In the genomic region with DNA sequence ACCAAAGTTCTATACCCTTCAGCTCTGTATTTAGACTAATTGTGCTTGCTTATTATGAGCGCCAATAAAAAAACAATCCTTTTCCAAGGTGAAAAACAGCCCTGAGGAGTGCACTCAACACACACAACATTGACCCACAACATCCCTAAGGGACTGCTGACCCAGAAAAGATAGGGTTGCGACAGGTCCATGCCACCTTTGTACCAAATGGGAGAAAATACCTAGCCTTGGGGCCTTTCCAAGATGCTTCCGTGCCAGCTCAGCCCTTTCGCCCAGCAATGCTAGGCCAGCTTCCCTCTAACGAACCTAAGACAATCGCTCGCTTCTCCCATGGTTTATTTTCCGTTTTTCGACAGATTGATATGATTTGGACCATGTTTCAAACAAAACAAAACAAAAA, we compare ENCODE assay signal across 8 mouse cellular contexts. TPM values are rescaled to one million over a fixed set of nuclear protein-coding genes. Genes with fewer than 3 reads are reported as not detected.
A peak's percentile ranks its signal among the peaks of the same experiment; 100 is the strongest.
DNase-seq lines count a peak whose midpoint lies in the region; ATAC-seq and TF ChIP-seq lines count a peak whose summit lies in the region.

No protein-coding gene starts in this region.

- no peaks in the 10 kb centered on the region for H3K36me3 ChIP-seq in testis, adult 2 months (ENCODE audit: control insufficient read depth, insufficient read depth, low read length)
- no peaks in the 10 kb centered on the region for H3K36me3 ChIP-seq in limb, embryonic 15.5 days

- DNase-seq in cerebellum, adult 11-12 months, result peak; percentile 51
- DNase-seq in cerebellum, postnatal 36 days, result no peak
- DNase-seq in testis, postnatal 14 days (ENCODE audit: low spot score), result no peak
- no peak for DNase-seq in frontal cortex, postnatal 36 days (ENCODE audit: low spot score in 2 of 2)
- DNase-seq in yolk sac, embryonic 10.5 days (ENCODE audit: low spot score), result no peak
- no peak for DNase-seq in left cerebral cortex, postnatal 14 days (ENCODE audit: low spot score in 2 of 2)

- ATAC-seq in limb, embryonic 15.5 days (ENCODE audit: insufficient number of reproducible peaks, low FRiP score, low TSS enrichment, low read depth), result no peak

- H3K4me1 ChIP-seq in testis, adult 2 months (ENCODE audit: control insufficient read depth, insufficient read depth, low read length), result peaks cover 11% of the 10 kb centered on the region
- H3K4me1 ChIP-seq in limb, embryonic 15.5 days, result peaks cover 16% of the 10 kb centered on the region

- H3K27ac ChIP-seq in testis, adult 2 months (ENCODE audit: control insufficient read depth, insufficient read depth, low read depth, low read length), result peak overlapping the region; percentile 85
- no peak overlapping the region for H3K27ac ChIP-seq in limb, embryonic 15.5 days

- H3K4me3 ChIP-seq in testis, adult 2 months (ENCODE audit: control insufficient read depth, low read depth, low read length), result peak overlapping the region; percentile 82; the same call in 1 of the 2 replicates
- peak overlapping the region; percentile 66; the same call in 1 of the 2 replicates for H3K4me3 ChIP-seq in limb, embryonic 15.5 days

- TF ChIP-seq CTCF in testis, adult 2 months (IDR thresholded peaks at IDR 0.05; ENCODE audit: control insufficient read depth, insufficient read depth, insufficient replicate concordance, low read depth, low read length), result no peak

- no peaks in the 10 kb centered on the region for H3K9me3 ChIP-seq in limb, embryonic 15.5 days

- H3K27me3 ChIP-seq in testis, adult 2 months (ENCODE audit: control insufficient read depth, insufficient read depth, low read length), result no peaks in the 10 kb centered on the region
- H3K27me3 ChIP-seq in limb, embryonic 15.5 days, result 0 out of 2 replicates have a peak, but pooled peaks cover 2% of the 10 kb centered on the region

- H3K9ac ChIP-seq in limb, embryonic 15.5 days, result no peak overlapping the region

- intact Hi-C loops in left cerebral cortex, postnatal 14 days (cut with DNase I), result no loop called here

- 89% methylated on average over 9 of the region's 9 CpGs for WGBS in limb, embryonic 15.5 days

- peak overlapping the region; percentile 90 for H3K4me2 ChIP-seq in limb, embryonic 15.5 days

- no peak for TF ChIP-seq POLR2A in testis, adult 2 months (IDR thresholded peaks at IDR 0.05; ENCODE audit: control insufficient read depth, low read depth, low read length)

RNA-seq across cellular contexts. Expression of a gene that starts 2.9 kb away (rescaled TPM):
- polyA plus RNA-seq in testis, adult 2 months (2012; rRNA removed), result 9.6 and 12.4 TPM in 2 replicates
- polyA plus RNA-seq in limb, embryonic 15.5 days (2015; fragmentation: Nextera tagmentation; extraction: Ambion mirVana), result 9.6 and 19.1 TPM in 2 replicates
- 10 to 100 TPM; 31.3 to 34.9 TPM for total RNA-seq in left cerebral cortex, postnatal 14 days (2021)
